Mouse (Mus musculus): ENCODE measurements at regions not wholly inside any gene's neighbourhood (a gene's known extent, or its start where the extent isn't known, plus 50 kb on each side); places are given as distances from the start of the nearest gene placed in this dataset.

DNA sequence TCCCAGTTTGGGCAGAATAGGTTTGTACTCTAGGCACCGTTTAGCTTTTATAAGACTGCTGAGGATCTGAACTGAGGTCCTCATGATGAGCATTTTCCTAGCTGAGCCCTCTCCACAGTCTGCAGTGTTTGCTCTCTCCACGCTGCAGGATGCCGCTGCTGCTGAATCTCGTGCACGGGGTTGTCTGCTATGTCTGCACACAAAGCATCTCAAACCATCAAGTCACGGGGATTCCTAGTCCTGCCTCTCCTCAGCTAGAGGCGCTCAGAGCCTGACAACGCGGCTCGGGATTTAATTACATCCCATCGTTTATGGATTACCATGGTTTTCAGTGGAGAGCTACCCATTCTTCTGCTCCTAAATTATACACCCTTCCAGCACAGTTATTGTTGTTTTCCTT lies 175.6 kb downstream of the Rnf144b start:
- no peak for DNase-seq

DNA sequence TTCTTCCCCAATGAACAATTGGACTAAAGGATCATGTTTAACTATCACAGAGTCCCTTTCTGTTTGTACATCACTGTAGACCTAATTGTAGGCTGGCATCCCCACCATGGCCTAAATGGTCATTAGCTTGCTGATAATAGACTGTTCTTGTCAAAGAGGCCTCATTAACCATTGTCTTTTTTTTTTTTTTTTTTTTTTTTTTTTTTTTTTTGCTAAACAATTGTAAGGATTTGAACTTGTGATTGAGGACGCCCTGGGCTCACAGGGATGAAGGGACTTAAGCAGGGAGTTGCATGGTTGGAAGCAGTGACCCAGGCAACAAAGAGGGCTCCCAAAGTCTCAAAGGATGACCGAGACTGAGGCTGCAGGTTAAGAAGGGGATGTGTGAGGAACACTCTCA lies 178.0 kb downstream of the Rnf144b start:
- DNase-seq = no peak

DNA sequence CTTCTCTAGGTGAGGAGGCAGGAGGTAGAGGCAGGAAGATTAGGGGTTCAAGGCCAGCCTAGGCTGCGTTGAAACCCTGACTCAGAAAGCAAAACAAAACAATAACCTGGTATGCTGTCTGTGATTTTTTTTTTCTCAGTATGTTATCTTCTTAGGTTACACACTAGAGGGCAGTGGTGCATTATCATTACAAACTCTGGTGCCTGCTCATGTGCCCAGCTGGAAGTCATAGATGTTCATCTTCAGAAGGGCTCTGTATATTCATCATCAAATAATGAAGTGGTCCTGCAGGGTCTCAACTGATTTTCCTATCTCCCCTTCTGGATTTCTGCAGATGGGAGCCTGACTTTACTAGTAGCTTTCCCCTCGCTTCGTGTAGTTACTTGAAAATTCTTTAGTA lies 178.6 kb downstream of the Rnf144b start:
- no peak for DNase-seq

DNA sequence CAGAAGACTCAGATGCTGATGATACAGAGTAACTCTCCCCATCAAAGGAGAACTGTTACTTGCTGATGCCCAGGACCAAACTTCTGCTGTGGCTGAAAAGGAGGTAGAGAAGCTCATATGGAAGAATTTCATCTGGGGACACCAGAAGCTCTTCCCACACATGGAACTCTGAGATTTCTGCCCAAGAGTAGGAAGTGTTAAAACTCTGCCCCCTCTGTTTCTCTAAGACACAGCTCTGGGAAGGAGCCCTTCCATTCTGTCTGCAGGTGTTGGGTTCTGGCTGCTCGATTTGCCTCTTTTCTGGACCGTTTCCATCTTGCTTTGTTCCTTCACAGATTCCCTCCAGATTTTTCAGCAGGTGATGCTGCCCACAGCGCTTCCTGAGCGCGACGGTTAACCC lies 187.0 kb downstream of the Rnf144b start:
- DNase-seq = no peak

DNA sequence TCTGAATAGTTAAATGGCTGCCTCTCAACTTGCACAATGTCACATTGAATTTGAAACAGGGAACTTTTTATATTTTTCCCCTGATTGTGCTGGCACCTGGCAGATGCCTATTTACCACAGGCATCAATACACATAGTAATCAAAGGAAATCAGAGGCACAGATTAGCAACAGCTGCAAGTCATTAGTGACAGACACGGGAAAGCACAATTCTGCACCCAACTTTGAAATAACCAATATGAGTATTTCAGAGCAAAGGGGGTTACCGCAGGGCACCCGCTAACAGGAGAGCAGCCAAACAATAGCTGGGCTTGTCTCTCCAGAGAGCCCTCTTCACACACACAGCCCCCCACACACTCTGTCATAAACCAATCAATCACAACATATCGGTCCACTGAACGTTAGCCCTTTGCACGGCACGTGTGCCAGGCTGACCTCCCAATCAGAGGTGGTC lies 188.3 kb downstream of the Rnf144b start:
- DNase-seq = no peak

DNA sequence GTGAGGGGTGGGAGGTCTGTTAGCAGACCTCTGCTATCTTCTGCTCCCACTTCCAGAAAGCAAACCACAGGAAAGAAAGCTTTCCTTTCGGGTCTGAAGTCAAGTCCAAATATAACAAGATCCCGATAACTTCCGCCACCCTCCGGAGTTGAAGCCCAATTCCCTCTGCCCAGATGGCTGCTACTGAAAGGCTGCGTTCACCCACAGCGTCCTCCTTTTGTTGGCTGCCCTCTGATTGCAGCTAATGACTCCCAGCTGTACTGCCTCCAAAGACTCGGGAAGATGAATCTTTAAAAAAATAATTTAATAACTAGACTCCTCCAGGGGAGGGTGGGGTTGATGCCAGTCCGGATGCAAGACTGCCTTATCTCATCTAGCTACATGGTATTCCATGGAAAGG lies 197.1 kb downstream of the Rnf144b start:
- DNase-seq = no peak

DNA sequence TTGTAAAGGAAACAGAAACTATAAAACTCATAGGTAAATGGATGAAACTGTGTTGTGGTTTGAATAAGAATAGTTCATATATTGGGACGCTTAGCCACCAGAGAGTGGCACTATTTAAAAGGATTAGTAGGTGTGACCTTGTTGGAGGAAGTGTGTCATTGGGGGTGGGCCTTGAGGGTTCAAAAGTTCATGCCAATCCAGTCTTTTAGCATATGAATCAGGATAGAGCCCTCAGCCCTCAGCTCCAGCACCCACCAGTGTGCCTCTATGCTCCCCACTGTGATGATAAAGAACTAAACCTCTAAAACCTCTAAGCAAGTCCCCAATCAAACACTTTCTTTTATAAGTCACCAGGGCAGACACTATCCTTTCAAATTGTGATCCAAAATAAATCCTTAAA lies 199.4 kb downstream of the Rnf144b start:
- DNase-seq = no peak

DNA sequence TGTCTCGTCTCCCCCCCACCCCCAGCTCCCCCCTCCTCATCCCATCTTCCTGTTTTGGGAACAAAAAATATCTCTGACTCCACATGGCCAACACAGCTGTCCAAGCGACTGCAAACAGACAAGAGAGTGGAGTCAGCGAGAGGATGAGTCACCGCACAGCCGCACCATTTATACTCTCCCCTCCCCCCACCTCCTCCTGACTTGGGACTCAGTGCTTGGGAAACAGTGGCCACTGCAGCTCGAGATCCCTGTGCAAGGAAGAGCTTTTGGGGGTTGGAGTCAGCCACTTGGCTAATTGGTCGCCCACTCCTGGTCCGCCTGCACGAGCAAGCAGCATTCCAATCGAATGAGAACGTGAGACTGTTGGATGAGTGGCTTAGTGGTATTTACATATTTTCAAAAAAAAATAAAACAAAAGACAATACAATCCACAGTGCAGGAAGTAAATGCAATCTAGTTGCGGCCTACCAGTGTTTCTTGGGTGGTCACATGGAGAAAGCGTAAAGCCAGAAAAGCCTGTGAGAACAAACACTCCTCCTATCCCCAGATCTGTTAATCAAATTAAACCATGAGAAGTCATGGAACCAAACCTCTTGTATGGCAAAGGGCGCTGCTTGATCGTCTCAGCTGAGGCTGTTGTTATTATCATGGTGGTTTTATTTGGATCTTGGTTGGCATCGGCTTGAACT lies 213.7 kb downstream of the Rnf144b start:
- no peak for DNase-seq

DNA sequence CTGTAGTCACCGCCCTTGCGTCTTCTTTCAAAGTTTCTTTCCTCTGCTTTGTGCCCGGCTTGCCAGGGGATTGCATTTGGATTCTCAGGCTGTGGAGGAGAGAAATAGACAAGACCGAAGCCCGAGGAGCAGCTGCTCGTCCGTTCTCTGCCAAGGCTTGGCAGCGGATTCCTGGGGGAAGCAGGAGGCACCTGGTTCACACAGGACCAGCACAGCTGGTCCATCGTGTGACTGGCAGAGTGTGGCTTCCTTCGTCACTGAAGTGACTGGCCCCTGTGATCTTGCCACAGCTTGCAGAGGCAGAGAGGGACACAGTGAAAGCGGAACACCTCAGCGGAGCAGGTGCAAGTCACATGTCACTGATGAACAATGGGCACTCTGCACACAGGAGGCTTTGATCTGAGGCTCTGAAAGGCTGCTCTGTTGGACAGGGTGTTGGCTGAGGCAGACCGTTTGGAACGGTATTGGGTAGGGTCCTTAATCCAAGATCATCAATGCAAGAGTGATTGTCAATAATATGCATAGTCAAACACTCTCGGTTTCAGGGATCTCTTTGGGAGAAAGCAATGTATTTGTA lies 214.5 kb downstream of the Rnf144b start:
- DNase-seq = no peak

DNA sequence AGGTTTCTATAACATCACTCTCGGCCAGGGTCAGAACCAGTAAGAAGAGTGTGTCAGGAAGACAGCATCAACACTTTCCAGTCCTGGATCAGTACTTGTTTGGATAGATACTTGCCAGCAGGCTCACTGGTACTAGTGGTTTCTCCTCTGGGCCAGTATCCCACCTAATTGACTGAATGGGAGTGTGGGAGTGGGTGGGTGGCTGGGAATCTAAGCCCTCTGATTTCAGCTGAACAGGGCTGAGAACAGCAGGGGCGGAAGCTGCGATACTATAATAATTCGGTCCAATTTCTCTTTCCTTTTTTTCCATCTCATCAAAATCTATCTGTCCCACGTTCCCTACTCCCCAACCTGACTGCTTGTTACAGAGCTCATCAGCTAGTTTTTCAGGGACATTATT lies 217.0 kb downstream of the Rnf144b start:
- no peak for DNase-seq

DNA sequence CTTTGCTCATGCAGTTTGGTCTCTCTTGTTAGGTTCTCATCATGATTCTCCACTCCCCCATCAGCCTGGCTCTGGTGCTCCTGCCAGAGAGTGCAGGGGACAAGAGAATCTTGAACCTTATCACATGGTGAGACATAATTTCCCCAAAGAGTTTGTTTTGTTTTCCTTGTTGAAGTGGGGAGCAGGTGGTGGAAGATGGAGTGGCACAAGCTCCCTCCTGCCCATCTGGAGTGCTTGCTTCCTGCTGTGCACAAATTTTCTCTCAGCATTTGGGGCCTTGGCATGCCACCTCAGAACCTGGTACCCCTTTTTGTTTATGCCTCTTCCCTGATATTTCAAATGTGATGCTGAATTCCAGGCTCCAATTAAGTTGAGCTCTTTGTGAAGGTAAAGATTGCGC lies 219.9 kb downstream of the Rnf144b start:
- DNase-seq = no peak

DNA sequence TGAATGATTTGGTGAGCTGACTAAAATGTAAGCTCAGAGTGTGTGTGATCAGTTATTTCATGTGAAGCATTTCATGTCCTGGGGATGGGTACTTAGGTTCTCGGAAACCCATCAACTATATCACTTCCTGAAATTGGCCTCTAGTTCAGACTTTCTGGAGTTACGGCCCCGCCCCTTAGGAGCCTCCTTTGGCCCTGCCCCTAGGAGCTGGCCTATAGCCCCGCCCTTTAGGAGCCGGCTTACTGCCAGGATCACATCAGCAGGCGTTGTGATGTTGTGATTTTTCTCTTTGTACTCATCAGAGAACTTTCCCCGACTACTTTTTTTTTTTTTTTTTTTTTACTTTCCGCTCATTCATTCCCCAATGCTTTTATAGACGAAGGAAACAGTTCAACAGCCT lies 223.1 kb downstream of the Rnf144b start:
- no peak for DNase-seq

DNA sequence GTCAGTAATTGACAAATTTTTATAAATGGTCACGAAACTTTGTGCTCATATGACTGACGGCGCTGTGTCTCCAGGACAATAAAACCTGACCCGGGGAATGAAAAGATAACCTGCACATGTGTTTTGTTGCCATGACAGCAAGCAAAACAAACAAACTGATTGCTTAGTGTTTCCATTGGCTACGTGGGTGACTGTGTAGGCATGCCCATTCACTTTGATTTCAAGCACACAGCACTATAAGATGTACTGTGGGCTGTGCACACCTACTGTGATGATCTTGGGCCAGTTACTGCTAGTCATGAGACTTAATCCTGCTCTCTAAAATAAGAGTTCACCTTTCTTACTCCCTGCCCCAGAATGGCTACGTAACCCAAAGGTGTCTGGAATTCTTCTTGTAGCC lies 225.4 kb downstream of the Rnf144b start:
- DNase-seq = no peak

DNA sequence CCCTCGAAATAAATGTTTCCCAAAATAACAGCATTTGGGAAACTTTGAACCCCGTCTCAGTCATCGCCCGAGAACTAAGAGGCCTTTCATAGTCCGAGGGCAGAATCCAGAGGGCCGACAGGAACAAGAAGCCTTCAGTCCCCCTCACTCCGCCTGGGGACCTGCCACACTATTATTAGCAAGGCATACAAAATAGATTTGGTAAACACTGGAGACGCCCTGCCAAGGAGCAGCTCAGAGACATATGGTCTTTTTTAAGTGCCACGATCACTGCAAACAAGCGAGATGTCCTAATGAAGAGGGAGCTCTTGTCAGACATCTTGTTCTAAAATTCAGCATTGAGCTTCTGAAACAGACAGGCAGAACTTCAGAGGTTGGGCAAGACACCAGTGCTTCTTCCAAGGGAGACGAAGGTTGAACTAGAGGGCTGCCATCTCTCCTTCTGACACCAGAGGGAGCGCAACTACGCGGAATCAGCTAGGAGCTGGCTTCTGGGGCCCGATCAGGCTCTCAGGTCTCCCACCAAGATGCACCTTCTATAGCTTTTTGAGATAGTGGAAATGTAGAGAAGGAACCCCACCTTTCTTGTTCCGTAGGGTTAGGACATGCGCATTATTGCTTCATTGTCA lies 226.2 kb downstream of the Rnf144b start:
- DNase-seq = peak; percentile 25

DNA sequence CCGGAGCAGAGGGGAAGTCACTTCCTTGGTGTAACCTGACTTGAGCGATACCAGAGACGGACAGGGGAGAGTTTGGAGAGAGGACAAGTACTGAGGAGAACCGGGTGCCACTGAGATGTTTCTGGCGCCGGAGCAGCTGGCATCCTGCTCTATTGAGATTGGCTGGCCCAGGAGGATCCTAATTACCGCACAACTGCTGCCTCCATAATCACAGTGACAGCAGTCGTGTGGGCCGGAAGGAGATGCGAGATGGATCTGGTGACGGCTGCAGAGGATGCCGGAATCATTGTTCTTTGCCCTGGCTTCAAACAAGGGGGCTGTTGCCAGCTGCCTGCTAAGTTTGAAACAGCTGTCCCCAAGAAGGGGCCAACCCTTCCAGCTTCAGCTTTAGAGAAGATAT lies 232.0 kb downstream of the Rnf144b start:
- DNase-seq = no peak

DNA sequence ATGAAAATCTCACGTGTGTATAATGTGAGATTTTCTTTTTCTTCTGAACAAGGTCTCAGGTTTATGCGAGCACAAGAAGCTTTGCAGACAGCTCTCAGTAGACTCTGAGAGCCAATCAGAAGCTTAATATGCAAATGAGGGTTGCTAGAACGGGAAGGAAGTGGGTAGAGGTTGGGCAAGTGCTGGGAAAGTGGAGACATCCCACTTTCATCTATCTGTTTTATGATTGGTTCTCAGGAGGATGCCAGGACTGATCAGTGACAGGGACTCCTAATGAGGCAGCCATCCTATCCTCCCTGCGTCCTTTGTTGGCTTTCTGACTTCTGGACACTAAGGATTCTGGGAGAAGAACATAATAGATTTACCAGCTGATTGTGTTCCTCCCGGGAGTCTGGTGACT lies 232.7 kb downstream of the Rnf144b start:
- no peak for DNase-seq

DNA sequence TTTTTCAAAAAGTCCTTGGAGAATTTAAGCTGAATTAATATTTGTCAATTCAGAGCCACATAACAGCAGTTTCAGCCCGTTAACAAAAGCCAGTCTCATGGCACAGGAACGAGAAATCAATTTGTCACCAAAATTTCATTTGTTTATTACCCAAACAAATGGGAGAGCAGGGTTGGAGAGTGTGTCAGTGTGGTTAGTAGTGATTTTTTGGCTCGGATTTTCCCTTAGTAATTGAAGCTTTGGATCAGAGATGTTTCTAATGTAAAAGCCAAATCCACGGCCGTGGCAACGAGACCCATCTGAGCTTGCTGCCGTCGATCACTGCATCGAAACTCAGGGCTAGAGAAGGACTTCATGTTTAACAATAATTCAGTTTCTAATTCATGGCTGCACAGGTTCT lies 236.5 kb downstream of the Rnf144b start:
- DNase-seq = no peak

DNA sequence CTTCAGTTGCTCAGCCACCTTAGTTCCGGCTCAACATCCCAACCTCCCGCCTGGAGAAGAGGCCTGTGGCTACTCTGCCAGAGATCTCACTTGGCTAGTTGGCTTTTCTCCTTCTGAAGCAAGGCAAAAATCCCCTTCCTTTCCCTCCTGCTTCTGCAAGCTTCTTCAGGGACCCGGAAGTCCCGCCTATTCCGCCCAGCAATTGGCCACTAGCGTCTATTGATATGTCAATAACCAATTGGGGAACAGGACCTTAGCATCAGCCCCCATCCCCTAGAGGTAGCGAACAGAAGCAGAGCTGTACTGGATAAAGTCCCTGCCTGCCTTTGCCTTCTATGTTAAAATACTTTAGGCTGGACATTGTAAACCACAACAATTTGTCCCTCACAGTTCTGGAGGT lies 243.3 kb downstream of the Rnf144b start:
- no peak for DNase-seq

DNA sequence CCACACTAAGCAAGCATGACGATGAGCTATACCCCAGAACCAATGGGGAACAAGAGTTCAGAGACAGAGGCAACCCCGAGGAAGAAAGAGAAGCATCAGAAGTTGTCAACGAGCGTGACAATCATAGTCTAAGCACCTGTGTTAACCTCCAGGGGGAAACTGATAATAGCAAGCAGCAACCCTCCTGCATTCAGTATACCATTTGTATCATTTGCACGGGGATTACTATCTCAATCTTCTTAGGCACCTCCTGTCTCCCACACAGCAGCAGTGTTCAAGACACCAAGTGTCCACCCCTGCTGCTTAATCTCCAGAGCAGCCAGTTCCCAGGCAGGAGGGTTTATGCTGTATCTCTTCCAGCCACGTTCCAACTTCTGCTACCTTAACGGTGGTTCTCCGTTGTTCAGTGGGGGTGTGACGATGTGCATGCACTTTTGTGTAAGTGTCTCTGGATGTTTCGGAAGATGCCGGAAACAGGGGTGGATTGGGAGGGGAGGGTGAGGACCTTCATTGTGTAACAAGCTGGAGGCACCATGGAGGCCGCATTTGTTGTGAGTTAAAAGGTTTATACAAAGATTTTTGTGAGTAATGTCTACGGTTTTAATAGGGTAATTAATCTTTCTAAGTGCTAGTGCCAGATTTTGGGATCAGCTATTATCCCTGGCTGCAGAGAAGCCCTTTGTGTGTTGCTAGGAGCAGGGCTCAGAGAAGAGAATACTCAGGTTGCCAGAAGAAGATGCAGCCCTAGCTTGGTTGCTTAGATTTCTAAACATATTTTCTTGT lies 245.8 kb downstream of the Rnf144b start:
- no peak for DNase-seq

DNA sequence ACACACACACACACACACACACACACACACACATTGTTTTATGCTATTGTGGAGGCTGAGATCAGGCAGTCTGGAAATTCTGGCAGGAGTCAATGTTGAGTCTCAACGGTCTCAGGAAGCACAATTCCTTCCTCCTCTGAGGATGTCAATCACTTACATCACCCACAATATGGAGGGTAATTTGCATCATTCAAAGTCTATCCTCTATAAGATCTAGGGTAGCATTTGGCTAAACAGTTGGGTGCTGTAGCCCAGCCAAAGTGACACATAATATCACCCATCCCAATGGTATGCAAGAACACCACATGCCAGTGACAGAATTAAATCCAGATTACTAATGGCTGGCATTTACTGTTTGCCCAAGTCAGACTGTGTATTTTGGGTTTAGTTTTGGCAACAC lies 252.1 kb downstream of the Rnf144b start:
- DNase-seq = no peak

DNA sequence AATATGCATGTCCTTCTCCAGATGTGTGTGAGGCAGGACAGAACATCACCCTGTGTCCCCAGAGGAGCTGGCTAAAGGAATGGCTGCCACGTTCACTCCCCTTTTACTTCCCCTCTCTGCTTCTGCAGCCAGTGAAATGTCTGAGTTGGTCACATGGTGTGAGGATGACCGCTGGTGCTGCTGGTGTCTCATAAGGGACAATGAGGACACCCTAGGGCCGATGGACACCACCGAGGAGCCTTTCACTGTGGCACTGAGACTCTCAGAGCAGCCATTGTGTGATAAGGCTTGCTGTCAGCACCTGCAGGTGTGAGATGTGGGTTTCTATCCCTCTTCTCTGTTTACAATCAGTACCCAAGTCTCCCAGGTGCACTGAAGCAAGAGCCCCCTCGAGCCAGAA lies 268.6 kb downstream of the Rnf144b start:
- no peak for DNase-seq

DNA sequence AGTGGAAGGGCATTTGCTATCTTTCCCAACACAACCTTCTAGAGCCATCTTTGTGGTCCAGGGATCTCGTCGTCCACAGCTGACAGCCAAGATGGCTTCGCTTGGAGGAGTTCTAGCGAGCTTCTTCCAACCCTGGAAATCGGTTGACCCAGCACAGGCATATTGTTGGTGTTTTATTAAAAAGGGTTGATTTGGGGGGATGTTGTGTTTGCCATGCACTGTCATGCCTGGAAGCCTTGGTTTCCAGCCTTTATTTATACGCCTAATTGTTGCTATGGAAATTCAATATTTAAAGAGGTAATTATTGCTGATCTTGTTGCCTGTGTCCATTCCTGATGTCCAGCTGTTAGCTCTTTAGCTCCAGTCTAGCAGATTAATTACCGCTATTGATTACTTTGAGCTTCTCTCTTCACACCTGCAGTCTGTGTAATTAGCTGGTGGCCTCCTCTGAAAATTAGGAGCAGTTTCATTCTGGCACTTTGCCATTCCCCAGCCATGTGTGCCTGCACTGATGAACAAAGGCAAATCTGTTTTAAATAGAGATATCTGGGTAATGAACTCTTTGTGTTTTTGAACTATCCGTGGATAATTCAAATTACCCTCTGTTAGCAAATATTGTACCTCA lies 275.4 kb downstream of the Rnf144b start:
- DNase-seq = no peak

DNA sequence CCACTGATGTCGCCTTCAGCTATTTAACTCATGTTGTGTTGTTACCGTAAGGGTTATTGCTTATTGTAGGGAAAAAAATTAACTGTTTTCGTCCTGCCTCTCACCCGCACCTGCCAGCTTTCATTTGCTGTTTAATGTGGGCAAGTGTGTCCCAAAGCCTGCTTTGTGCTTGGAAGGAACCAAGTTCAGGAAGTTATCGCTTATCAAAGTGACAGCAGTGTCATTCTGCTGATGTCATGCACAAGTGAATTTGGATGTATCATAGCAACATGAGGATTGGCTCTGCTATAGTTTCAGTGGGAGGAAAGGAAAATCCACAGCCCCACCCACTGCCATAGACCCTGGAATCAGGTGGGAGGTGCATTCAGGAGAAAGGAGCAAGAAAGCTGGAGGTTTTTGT lies 276.5 kb downstream of the Rnf144b start:
- no peak for DNase-seq
